Mouse (Mus musculus) liver, embryonic 14.5 days (tissue): ENCODE measurements around the gene 4930535I16Rik. TPM values are rescaled to one million over a fixed set of nuclear protein-coding genes. Genes with fewer than 3 reads are reported as not detected.
"Not testable (repeated sequence)": the region's sequence is repeated elsewhere in the genome, so short reads cannot be mapped to it uniquely, and the experiment has no call there.

Experiments used
- ATAC-seq: fragments of 200-750 bp; cut with Nextera tagmentation; 2 replicates; pipeline ENCODE4 v1.8.0; 2017; ENCODE audit warnings: moderate number of reproducible peaks, mild to moderate bottlenecking, moderate library complexity; ENCODE audit not compliant: insufficient read depth
- DNase-seq, 3 experiments: peaks; one replicate each; pipeline ENCODE4 v3.0.0-alpha.2; 2012 to 2013; ENCODE audit warnings: low read depth in 3 of 3, low spot score in 3 of 3
- H3K27ac ChIP-seq: fragments of 300-500 bp; sonication (generic); 2 replicates; pipeline ENCODE4 v1.5.1; 2014; ENCODE audit warnings: moderate library complexity, mild to moderate bottlenecking, control low read depth, inconsistent platforms
- H3K27me3 ChIP-seq: fragments of 300-500 bp; sonication (generic); 2 replicates; pipeline ENCODE4 v1.6.1; 2014; ENCODE audit warnings: mild to moderate bottlenecking, low read length, moderate library complexity; ENCODE audit not compliant: control insufficient read depth, insufficient read depth
- H3K36me3 ChIP-seq: fragments of 300-500 bp; sonication (generic); replicated peaks from 2 replicates; pipeline ENCODE4 v1.6.1; 2014; ENCODE audit warnings: low read depth; ENCODE audit not compliant: control insufficient read depth, insufficient read depth
- H3K4me1 ChIP-seq, 2 experiments: fragments of 200-500 bp in 1 of 2; fragments of 300-500 bp in 1 of 2; sonication (generic) in 1 of 2; replicated peaks; 2 replicates each; pipeline ENCODE4 v1.6.1; 2012 to 2014; ENCODE audit warnings: antibody characterized with exemption in 1 of 2, inconsistent platforms in 1 of 2, low read length in 1 of 2; ENCODE audit not compliant: control insufficient read depth in 2 of 2, insufficient read depth in 2 of 2
- H3K4me2 ChIP-seq: fragments of 300-500 bp; sonication (generic); 2 replicates; pipeline ENCODE4 v1.6.1; 2014; ENCODE audit warnings: low read depth, mild to moderate bottlenecking, control low read depth, moderate library complexity
- H3K4me3 ChIP-seq, 2 experiments: fragments of 200-500 bp in 1 of 2; fragments of 300-500 bp in 1 of 2; sonication (generic) in 1 of 2; 2 replicates each; pipeline ENCODE4 v1.5.1; 2012 to 2014; ENCODE audit warnings: low read depth in 2 of 2, low read length in 2 of 2, mild to moderate bottlenecking in 2 of 2, control low read depth in 1 of 2, inconsistent platforms in 1 of 2, moderate library complexity in 1 of 2; ENCODE audit not compliant: insufficient read depth in 1 of 2
- H3K9ac ChIP-seq: fragments of 300-500 bp; sonication (generic); replicated peaks from 2 replicates; pipeline ENCODE4 v1.6.1; 2014; ENCODE audit warnings: mild to moderate bottlenecking, control low read depth, moderate library complexity
- H3K9me3 ChIP-seq: fragments of 300-500 bp; sonication (generic); 2 replicates; pipeline ENCODE4 v1.6.1; 2016; ENCODE audit warnings: low read length, mixed read lengths; ENCODE audit not compliant: control insufficient read depth
- CTCF ChIP-seq: IDR thresholded peaks from 2 replicates; pipeline ENCODE4 v1.5.1; 2016; ENCODE audit warnings: antibody characterized with exemption, low read depth, control low read depth
- EP300 ChIP-seq: IDR thresholded peaks from 2 replicates; pipeline ENCODE4 v1.6.1; 2016; ENCODE audit warnings: antibody characterized with exemption, low read depth
- WGBS: fragments of 180-500 bp; shearing (Covaris S2); extraction: QIAGEN DNeasy Blood & Tissue Kit; methylation state at CpG from one replicate; pipeline ENCODE4 v1.1.7; 2014; ENCODE audit not compliant: insufficient replicate concordance; 5-methylcytosine and 5-hydroxymethylcytosine counted together
- polyA plus RNA-seq, 2 experiments: library from polyadenylated mRNA; depleted of rRNA in 1 of 2; stranded (reverse) in 1 of 2; unstranded in 1 of 2; fragments of >200 nt; fragmentation: Nextera tagmentation in 1 of 2; extraction: Ambion mirVana in 1 of 2; gene quantifications; 2 replicates each; pipeline versions ENCODE4 v1.2.1 to v1.2.3; 2012 to 2014

The 4930535I16Rik gene
- polyA plus RNA-seq, 2 experiments: not detected

DNA sequence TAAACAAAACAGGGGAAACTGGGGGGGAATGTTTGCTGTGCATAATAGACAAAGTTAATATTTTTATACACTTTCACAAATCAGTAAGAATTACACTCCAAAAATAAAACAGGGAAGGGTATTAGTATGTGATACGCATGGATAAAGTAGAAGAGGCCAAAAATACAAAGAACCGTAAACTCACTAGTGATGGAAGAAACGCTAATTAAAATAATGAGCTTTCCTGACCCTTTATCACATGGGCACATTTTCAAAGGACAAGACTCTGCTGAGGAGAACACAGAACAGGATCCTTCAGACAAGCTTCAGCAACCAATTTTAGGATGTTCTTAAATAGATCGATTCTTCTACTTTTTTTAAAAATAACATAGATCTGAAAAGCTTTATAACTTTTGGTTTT, 28.9 kb upstream of the 4930535I16Rik start:
- Histone ChIP-seq H3K4me3 (no peak overlapping the region), H3K27me3 (no peaks in the 10 kb centered on the region), H3K27ac (no peak overlapping the region), H3K4me1 (no peaks in the 10 kb centered on the region), H3K9ac (no peak overlapping the region), H3K36me3 (no peaks in the 10 kb centered on the region), H3K4me2 (no peak overlapping the region), H3K9me3 (no peaks in the 10 kb centered on the region)
- DNase-seq: no peak
- WGBS: 74% methylated on average over 4 of the region's 4 CpGs
- no peak for ATAC-seq
- no peak for TF ChIP-seq EP300
- no peak for TF ChIP-seq CTCF

DNA sequence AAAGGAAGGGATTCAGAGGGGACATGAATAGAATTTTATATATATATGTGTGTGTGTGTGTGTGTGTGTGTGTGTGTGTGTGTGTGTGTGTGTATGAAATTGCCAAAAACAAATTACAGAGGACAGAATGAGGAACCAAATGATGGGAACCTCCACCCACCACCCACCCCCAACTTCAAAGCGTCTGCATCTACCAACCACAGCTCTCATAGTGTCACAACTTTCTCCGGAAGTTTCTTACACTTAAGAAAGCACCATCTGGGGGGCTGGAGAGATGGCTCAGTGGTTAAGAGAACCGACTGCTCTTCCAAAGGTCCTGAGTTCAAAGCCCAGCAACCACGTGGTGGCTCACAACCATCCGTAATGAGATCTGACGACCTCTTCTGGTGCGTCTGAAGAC, 23.1 kb upstream of the 4930535I16Rik start:
- not testable (repeated sequence) for H3K9me3 ChIP-seq, H3K4me2 ChIP-seq, H3K4me1 ChIP-seq, H3K27me3 ChIP-seq, DNase-seq, H3K36me3 ChIP-seq, H3K9ac ChIP-seq, ATAC-seq, H3K27ac ChIP-seq, H3K4me3 ChIP-seq
- 26% methylated on average over 7 of the region's 7 CpGs for WGBS

DNA sequence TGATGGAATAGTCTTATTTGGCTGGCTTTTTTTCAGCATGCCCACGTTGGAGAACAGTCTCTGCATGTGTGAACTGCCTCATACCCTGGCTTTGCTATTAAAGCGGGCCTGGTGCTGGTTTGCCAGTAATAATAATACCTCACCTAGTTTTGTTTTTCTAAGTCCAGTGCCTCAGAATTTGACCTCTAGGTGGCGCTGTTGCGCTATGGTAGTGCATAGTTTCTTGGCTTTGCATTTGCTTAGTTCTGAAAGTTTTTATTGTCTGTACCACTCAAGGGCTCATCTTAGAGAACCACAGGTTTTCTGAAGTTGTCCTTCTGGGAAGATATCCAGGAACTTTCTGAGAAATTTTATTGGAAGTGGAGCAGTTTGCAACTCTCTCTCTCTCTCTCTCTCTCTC, 22.0 kb upstream of the 4930535I16Rik start:
- Histone ChIP-seq H3K4me3 (no peak overlapping the region), H3K4me2 (no peak overlapping the region), H3K4me1 (no peaks in the 10 kb centered on the region), H3K9me3 (no peaks in the 10 kb centered on the region), H3K27ac (no peak overlapping the region), H3K27me3 (no peaks in the 10 kb centered on the region), H3K9ac (no peak overlapping the region), H3K36me3 (peaks cover 9% of the 10 kb centered on the region)
- ATAC-seq: no peak
- TF ChIP-seq EP300: no peak
- peak; percentile 82 for TF ChIP-seq CTCF
- 4% methylated on average over 4 of the region's 4 CpGs for WGBS
- DNase-seq: peak; percentile 41 to 54 (median 51)

DNA sequence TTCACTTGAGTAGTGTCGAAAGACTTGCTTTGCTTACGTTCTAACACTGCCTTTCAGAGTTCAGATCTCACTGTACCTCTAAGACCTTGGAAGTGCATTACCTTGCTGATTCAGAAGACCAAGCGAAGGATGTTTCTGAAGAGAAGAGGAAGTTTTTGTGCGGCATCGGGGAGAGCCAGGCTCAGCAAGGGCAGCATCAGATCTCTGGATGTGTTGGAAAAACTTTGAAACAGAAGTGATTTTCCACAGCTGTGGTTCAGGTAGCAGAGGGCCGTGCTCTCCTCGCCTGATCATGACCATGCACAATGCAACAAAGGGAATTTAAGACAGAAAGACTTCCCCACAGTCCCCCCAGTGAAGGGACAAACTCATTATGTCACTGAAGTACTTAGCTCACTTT, 18.2 kb upstream of the 4930535I16Rik start:
- Histone ChIP-seq H3K27me3 (no peaks in the 10 kb centered on the region), H3K4me2 (no peak overlapping the region), H3K36me3 (peaks cover 19% of the 10 kb centered on the region), H3K4me1 (no peaks in the 10 kb centered on the region), H3K4me3 (no peak overlapping the region), H3K27ac (no peak overlapping the region), H3K9me3 (no peaks in the 10 kb centered on the region), H3K9ac (no peak overlapping the region)
- TF ChIP-seq CTCF (no peak), EP300 (no peak)
- ATAC-seq (no peak), DNase-seq (no peak)
- WGBS: 83% methylated on average over 7 of the region's 7 CpGs

DNA sequence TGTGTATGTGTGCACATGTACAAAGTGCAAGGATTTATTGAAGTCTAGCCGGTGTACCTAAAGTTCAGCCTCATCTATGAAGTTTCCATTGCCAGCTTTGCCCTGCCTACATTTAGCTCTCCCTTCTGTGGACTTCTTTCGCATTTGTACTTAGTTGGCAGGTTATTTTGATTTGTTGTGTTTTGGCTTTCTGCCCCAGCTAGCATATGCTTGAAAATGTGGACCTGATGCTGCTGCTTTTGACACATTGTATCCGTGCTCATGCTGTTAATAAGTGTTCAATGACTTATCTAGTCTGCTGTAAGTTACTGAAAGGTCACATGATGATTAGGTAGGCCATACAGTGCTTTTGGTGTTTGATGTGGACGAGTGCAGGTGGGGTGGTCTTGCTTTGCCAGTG, 16.5 kb upstream of the 4930535I16Rik start:
- ATAC-seq (no peak), DNase-seq (no peak)
- H3K9ac ChIP-seq: no peak overlapping the region
- no peaks in the 10 kb centered on the region for H3K9me3 ChIP-seq
- H3K27me3 ChIP-seq: no peaks in the 10 kb centered on the region
- no peak overlapping the region for H3K4me3 ChIP-seq
- H3K4me2 ChIP-seq: no peak overlapping the region
- no peak overlapping the region for H3K27ac ChIP-seq
- H3K36me3 ChIP-seq: peaks cover 28% of the 10 kb centered on the region
- H3K4me1 ChIP-seq: no peaks in the 10 kb centered on the region
- TF ChIP-seq EP300: no peak
- no peak for TF ChIP-seq CTCF
- 75% methylated on average over 4 of the region's 4 CpGs for WGBS

DNA sequence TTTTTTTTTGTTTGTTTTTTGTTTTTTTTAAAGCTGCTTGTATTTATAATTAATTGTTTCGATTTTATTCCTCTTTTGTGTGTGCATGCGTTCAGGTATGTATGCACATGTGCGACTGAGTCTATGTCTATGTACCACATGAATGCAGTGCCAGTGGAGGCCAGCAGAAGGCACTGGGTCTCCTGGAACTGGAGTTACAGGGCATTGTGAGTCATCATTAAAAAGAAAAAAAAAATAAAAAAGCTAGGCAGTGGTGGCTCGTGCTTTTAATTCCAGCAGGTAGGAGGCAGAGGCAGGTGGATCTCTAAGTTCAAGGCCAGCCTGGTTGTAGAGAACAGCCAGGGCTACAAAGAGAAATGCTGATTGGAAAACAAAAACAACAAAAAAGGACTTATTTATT, 12.2 kb upstream of the 4930535I16Rik start:
- H3K4me3 ChIP-seq: no peak overlapping the region
- DNase-seq (no peak), ATAC-seq (no peak)
- peaks cover 31% of the 10 kb centered on the region for H3K36me3 ChIP-seq
- no peaks in the 10 kb centered on the region for H3K4me1 ChIP-seq
- H3K9ac ChIP-seq: no peak overlapping the region
- no peaks in the 10 kb centered on the region for H3K9me3 ChIP-seq
- WGBS: 77% methylated on average over 4 of the region's 4 CpGs
- no peak for TF ChIP-seq CTCF
- TF ChIP-seq EP300: no peak
- H3K4me2 ChIP-seq: no peak overlapping the region
- no peak overlapping the region for H3K27ac ChIP-seq
- no peaks in the 10 kb centered on the region for H3K27me3 ChIP-seq
